Mouse (Mus musculus): ENCODE results near the gene Cfap61. TPM values are rescaled to one million over a fixed set of nuclear protein-coding genes. Genes with fewer than 3 reads are reported as not detected.

Gene Cfap61
- total RNA-seq, 2 experiments from 2014 or later = not detected

DNA sequence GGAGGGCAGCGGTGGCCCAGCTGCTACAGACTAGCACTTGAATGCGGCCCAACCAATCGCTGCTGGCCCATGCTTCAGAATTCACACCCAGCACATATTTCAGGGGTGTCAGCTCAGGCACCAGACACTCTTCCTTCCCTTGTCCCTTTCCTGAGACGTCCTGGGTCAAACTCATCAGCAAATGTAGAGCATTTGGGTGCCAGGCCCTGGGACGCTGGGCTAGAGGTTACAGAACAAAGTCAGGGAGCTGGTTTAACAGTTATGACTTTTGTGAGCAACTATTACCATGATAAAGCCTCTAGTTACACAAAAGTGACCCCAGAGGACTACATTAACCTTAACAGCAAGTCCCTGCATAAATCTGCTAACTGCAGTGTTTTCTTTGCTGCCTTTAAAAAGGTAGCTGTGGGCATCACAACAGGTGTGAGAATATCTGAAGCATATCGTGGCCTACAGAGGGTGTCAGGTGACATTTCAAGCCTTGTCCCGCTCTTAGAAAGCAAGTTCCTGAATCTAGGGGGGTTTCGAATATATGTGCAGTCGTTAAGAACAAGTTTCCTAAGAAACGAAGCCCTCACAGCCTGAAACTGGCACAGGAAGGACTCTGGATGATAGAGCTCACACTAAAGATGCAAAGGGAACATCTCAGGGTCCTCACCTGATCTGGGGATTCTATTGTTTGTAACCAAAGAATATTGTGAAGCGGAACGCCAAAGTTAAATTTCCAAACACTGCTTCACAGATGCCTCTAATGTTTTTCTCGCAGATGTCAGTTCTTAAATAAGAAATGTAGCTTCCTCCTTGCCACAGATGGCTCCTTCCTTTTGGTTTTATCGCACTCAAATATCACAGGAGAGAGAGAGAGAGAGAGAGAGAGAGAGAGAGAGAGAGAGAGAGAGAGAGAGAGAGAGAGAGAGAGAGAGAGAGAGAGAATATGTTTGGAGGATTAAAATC, 281.8 kb downstream of the Cfap61 start:
- no peak for ATAC-seq (replicated peaks; ENCODE audit: low FRiP score, poor library complexity, severe bottlenecking)

DNA sequence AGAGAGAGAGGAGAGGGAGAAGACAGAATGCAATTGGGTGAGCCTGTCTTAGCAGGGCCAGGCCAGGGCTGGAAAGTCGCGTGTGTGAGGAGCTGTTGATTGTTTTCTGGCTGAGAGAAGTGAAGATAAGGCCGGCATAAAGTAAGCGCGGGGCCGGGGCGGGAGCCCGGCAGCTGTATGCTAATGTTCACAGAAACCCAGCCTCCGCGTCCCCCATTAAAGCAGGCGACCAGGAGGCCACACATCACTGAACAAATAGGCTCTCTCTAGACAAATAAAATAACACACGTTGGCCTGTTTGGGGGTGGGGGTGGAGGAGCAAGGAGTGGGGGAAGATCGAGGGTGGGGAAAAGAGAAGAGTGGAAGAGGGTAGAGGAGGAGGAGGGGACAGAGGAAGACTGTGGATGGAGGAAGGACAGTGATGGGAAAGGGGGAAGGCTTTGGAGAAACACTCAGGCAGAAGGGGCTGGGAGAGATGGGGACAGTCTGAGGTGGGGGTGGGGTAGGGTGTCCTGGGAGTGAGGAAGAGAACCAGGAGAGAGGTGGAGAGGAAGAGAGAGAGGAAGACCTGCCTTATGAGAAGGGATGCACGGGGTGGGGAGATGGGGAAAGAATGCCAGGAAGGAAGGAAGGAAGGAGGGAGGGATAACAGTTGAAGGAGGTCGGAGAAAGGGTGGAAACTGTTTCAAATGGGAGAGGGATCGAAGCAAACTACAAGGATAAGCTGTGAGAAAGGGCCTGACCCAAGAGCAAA, 282.8 kb downstream of the Cfap61 start:
- ATAC-seq (replicated peaks; ENCODE audit: low FRiP score, poor library complexity, severe bottlenecking) = no peak

DNA sequence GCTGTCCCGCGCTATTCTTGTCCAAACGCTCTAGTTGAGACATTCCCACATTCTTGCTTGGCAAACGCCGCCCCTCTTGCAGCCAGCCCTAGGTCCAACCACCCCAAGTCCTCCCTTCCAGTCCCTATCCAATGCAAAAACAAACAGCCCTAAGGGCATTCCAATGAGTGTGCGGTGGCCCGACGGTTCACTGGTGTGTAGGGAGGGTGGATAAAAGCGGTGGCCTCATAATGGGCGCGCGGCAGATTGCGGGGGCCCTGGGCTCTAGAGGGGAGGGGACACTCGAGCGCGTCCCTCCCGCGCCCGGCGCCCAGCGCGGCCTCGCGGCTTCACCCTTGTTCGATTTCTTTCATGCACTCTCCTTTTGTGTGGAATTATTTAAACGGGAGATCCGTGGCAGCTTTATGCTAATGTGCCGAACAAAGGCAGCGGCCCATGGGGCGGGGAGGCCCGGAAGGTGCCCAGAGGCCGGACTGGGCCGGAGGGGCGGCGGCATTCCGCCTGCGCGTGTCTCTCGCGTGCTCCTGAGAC, 283.6 kb downstream of the Cfap61 start:
- ATAC-seq (replicated peaks; ENCODE audit: low FRiP score, poor library complexity, severe bottlenecking) = no peak

DNA sequence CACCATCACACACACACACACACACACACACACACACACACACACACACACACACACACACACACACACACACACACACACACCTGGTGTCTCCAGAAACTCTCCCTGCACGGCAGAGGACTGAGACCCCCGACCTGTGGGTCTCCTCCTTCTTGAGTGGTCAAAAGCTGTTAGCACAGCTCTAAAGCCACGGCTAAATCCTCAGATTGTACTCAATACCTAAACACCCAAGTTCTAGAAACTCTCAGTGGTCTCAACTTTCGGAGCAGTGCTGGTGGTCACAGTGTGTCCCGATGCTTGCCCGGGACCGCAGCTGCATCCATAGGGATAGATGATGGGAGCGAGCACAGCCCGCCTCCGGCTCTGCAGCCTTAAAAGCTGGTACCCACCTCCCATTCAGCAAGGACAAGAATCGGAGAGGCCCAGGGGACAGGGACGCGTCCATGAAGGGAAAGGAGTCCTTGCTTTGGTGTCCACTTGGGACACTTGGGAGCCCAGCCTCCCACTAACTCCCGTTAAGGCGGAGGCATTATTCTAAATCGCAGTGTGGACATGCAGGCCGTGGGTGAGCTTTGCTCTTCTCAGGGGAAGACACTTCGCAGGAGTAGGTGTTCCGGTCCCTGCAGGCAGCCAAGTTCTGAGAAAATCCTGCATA, 284.4 kb downstream of the Cfap61 start:
- ATAC-seq (replicated peaks; ENCODE audit: low FRiP score, poor library complexity, severe bottlenecking) = no peak

DNA sequence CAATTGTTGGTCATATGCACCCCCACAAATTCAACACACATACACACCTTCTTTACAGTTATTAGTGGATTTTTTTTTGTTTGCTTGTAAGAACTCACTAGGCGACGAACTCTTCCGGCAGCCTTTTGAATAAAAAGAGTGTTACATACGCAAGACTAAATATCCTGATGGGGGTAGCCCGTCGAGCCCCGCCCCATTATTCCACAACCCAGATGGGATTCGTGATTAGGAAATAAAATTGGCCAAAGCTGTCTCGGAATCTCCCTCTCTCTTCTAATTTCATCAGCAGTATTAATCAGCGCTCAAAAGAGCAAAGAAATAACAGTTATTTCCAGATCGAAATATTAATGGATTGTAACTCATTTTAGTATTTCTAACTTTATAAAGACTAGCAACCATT, 285.2 kb downstream of the Cfap61 start:
- no peak for ATAC-seq (replicated peaks; ENCODE audit: low FRiP score, poor library complexity, severe bottlenecking)

- no peak for ATAC-seq (replicated peaks; ENCODE audit: low FRiP score, poor library complexity, severe bottlenecking)
Observed at GRCm38 (mm10) chr2:146220591-146221075, 286.0 kb downstream of the Cfap61 start.

DNA sequence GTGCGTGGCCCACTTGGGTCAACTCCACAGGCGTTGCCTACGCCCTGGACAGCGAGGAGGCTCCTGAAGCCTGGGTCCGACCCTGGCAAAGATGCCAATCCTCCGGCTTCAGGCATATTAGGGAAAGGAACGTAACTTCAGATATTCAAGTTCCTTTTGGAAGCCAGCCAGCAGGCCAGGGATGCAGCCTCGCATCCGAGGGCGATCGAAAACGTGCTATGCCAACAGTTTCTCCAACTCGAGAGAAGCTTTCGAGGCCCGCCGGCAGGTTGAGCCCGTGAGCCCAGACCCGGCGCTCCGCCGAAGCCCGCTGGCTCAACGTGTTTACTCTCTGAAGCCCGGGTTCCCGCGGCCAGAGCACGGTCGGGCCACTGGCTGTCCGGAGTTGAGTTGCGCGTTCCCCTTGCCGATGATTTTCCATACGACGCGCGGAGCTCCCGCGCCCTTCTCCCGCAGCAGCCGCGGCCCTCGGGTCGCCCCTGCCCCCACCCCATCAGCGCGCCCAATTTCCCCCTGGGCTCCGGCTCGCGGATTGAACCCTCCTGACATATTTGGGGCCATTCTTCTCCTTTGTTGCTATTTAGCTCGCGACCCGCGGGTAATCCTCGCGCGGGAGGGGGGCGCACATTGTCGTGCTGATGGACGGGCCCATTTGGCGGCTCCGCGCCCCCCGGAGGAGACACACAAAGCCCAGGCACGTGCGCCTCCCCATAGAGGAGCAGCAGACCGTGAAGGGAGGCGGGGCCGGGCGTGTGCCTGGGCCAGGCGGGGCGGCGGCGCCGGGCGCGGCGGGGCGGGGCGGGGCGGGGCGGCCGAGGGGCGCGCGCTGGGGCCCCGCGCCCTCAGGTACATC, 286.7 kb downstream of the Cfap61 start, which contains the start of gene Insm1:
Insm1 (plus strand) TSS at position 846 of the 853 bp plus-strand sequence.
- ATAC-seq (replicated peaks; ENCODE audit: low FRiP score, poor library complexity, severe bottlenecking) = no peak

DNA sequence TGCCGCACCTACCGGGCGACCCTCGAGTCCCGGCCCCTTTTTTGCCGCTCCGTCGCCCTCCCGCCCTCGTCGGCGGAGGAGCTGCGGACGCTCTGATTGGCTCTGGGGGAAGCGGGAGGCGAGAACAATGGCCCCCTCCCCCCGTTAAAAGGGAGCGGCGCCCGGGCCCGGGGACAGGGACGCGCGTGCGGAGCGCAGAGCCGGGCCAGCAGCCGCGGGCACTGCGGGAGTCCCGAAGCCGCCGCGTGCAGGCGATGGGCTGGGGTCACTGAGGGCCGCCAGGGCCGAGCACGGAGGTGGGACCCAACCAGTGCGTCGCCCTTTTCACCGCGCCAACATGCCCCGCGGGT, 287.3 kb downstream of the Cfap61 start:
- ATAC-seq (replicated peaks; ENCODE audit: low FRiP score, poor library complexity, severe bottlenecking) = no peak

DNA sequence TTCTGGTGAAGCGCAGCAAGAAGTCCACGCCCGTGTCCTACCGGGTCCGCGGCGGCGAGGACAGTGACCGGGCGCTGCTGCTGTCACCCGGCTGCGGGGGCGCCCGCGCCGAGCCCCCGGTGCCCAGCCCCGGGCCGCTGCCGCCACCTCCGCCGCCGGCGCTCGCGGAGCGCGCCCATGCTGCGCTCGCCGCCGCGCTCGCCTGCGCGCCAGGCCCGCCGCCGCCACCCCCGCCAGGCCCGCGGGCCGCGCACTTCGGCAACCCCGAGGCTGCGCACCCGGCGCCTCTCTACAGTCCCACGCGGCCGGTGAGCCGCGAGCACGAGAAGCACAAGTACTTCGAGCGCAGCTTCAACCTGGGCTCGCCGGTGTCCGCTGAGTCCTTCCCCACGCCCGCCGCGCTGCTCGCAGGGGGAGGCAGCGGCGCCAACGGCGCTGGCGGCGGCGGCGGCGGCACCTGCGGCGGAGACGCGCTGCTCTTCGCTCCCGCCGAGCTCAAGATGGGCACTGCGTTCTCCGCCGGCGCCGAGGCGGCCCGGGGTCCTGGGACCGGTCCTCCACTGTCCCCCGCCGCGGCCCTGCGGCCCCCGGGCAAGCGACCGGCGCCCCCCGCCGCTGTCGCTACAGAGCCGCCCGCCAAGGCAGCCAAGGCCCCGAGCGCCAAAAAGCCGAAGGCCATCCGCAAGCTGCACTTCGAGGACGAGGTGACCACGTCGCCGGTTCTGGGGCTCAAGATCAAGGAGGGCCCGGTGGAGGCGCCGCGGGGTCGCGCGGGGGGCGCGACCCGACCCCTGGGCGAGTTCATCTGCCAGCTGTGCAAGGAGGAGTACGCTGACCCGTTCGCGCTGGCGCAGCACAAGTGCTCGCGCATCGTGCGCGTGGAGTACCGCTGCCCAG, 287.9 kb downstream of the Cfap61 start:
- ATAC-seq (replicated peaks; ENCODE audit: low FRiP score, poor library complexity, severe bottlenecking) = no peak

DNA sequence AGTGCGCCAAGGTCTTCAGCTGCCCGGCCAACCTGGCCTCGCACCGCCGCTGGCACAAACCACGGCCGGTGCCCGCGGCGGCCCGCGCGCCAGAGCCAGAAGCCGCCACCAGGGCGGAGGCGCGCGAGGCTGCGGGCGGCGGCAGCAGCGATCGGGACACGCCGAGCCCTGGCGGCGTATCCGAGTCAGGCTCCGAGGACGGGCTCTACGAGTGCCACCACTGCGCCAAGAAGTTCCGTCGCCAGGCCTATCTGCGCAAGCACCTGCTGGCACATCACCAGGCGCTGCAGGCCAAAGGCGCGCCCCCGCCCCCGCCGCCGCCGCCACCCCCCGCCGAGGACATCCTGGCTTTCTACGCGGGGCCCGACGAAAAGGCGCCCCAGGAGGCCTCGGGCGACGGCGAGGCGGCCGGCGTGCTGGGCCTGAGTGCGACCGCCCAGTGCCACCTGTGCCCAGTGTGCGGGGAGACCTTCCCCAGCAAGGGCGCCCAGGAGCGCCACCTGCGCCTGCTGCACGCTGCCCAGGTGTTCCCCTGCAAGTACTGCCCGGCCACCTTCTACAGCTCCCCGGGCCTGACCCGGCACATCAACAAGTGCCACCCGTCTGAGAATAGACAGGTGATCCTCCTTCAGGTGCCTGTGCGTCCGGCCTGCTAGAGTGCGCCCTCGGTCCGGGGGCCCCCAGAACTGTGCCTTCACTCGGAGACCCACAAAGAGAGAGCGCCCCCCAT, 288.8 kb downstream of the Cfap61 start:
- ATAC-seq (replicated peaks; ENCODE audit: low FRiP score, poor library complexity, severe bottlenecking) = no peak

DNA sequence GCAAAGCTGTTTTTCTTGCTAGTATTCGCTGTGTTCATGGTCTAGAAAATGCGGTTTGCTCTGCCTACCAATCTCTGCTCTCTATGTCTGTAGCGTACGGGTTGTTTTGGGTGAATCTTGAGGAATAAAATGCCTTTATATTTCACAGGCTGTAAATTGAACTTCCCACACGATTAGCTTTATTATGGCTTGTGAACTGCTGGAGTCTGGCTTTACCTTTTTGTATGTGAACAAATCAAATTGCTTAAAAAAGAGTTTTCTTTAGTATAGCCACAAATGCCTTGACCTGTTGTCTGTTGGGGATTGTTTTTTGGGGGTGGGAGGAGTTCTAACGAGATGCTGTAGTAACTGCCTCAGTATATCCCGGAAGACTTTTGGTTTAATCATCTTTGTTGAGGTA, 289.6 kb downstream of the Cfap61 start:
- ATAC-seq (replicated peaks; ENCODE audit: low FRiP score, poor library complexity, severe bottlenecking) = no peak

DNA sequence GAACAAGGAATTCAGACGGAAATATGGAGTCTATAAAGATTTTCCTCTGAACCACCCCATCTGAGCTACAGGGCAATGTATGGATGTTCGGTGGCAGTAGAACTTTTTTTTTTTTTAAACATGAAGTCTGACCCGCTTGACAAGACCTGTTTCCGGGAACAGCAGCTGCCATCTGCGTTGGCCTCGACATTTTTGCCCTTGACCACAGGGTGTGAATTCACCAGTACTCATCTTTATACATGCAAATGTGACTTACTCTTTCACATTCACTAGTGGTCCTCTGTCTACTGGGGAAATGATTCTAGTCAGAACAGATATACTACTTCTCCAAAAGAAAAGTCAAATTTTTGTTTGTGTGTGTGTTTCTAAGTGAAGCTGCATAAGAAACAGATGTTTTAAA, 291.2 kb downstream of the Cfap61 start:
- ATAC-seq (replicated peaks; ENCODE audit: low FRiP score, poor library complexity, severe bottlenecking) = no peak

DNA sequence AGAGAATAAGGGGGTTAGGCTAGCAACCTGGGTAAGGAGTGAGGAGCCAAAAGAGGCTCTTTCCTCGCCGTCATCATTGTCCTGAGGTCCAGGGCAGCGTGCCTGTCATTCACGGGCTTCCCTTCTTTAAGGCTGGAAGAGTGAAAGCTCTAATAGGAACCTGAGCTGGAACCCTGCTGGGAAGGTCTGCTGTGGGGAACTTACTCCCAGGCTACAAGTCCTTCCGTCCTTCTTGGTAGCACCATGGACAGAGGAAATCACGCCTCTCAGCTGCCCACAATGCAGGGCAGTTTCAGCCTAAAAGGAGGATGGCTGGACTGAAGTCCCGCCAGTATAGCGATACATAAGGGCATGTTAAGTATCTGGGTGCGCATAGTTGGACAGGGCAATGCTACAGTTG, 291.9 kb downstream of the Cfap61 start:
- ATAC-seq (replicated peaks; ENCODE audit: low FRiP score, poor library complexity, severe bottlenecking) = no peak

DNA sequence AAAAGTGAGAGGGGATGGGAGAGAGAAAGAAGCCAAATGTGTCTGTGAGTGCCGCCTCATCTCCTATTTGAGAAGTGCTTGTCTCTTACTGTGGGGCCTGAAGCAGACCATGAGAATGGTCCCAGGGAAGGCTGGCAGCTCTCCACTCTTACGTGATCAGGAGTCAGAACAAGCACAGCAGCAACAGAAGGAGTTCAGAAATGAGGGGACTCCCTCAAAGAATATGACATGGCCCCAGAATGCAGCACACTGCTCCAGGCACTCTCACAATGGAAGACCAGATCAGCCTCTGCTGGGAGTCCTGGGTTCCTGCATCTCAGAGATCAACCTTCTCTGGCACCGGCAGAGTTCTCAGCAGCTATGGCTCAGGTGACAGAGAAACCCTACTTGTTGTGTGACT, 293.1 kb downstream of the Cfap61 start:
- ATAC-seq (replicated peaks; ENCODE audit: low FRiP score, poor library complexity, severe bottlenecking) = no peak

GRCm38 (mm10) chr2:146228435-146228834, 293.9 kb downstream of the Cfap61 start:
- ATAC-seq (replicated peaks; ENCODE audit: low FRiP score, poor library complexity, severe bottlenecking) = no peak

DNA sequence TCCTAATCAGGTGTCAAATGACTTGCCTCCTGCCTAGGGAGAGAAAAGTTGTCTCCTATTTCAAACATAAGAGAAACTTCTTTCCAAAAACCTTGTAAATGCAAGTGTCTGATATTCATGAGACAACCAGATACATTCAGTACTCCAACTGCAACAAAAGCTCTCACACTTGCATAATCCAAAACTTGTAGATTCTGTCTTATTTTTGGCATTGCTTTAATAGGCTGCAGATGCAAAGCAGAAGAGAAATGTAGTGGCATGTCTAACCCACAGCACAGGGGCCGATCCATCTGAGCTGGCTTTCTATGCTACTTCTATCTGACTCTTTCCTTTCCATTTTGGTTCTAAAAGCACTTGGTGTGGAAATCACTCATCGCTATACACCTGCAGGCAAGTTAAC, 296.9 kb downstream of the Cfap61 start:
- no peak for ATAC-seq (replicated peaks; ENCODE audit: low FRiP score, poor library complexity, severe bottlenecking)

GRCm38 (mm10) chr2:146239196-146239747, 304.7 kb downstream of the Cfap61 start:
- no peak for ATAC-seq (replicated peaks; ENCODE audit: low FRiP score, poor library complexity, severe bottlenecking)

Data from erythroid progenitor cell, adult 5-6 weeks (primary cell).